Mouse (Mus musculus): Measurements from ENCODE around the gene Hivep2.

Gene Hivep2

GRCm38 (mm10) chr10:13965974-13966829 is at the start of gene Hivep2:
TSS of gene Hivep2 (plus strand) at chr10:13966075.
- DNase-seq (ENCODE audit: low read depth, low spot score) = peak; percentile 62

GRCm38 (mm10) chr10:13916645-13917342 is 49.1 kb upstream of the Hivep2 start:
- DNase-seq (ENCODE audit: low read depth, low spot score) = peak; percentile 30

DNA sequence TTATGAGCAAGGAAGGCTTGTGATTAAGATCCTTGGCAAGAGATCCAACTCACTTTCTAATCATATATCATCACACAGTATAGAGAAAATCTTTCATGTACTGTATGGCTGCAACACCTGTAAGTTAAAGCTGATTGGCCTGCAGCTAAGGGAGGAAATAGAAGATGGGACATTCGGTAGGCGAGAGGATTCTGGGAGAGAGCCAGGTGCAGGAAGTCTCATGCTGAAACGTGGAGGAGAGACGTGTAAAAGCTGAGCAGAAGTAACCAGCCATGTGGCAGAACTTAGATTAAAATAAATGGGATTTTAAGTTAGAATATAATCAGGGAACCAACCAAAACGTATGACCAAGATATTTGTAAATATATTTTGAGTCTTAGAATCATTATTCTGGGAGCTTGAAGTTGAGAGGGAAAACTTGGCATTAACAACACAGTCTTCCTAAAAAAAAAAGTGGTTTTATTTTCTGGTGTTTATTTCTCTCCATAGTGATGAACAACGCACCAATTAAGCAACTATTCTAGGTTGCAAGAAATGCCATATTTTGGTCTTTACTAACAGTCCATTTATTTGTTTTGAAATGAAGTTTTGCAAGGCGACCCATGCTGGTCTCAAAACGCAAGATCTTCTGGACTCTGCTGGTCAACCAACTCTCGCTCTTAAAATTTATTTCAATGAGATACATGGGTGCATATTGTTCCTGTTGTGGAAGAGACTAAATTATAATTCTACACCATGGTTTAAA is 44.1 kb upstream of the Hivep2 start:
- no peak for DNase-seq (ENCODE audit: low read depth, low spot score)

DNA sequence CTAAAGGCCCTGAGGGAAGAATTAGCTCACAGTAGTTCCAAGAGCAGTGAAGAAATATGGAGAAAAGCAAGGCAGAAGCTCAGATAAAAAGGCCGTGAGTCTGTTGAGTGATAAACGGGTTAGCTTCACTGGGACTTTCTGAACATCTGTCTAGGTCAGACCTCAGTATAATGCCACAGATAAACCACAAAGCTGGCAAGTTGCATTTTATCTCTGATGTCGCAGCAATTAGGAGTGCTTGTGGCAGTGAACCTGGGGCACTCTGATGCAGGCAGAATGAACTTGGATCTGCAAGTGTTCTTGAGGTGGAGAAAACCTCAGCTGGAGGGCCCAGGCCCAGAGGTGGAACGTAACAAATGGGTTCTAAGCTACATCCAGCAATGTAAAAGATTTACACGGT is 36.6 kb upstream of the Hivep2 start:
- DNase-seq (ENCODE audit: low read depth, low spot score) = no peak

DNA sequence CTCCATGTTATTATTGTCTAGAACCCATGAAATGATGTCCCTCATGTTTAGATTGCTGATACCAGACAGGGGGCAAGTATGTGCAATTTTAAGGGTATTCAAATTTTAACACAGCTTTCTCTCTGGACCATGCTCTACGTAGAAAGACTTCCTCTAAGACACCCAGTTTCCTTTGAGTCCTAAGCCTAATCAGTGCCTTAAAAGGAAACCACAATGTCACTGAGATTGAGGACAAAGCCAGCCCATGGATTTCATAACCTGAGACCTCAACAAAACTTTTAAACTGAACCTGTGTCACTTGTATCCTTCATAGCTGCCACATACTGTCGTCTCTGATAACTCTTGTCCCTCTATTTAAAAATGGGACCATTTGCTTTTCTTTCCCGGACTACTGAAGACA is 33.7 kb upstream of the Hivep2 start:
- DNase-seq (ENCODE audit: low read depth, low spot score) = no peak

- no peak for DNase-seq (ENCODE audit: low read depth, low spot score)
Observed at GRCm38 (mm10) chr10:13933320-13933719, 32.6 kb upstream of the Hivep2 start.

DNA sequence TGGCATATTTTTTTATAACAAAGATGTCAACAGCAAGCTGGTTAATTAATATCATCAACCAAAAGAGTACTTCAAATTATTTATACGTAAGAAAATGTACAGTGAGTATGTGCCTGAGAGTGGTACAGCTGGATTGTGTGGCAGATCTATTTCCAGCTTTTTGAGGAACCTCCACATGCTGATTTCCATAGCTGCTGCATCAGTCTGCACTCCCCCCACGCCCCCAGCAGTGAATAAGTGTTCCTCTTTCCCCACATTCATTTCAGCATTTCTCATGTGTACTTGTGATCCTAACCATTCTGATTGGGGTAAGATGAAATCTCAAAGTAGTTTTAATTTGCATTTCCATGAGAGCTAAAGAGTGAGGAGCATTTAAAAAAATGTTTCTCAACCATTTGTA is 30.2 kb upstream of the Hivep2 start:
- no peak for DNase-seq (ENCODE audit: low read depth, low spot score)

DNA sequence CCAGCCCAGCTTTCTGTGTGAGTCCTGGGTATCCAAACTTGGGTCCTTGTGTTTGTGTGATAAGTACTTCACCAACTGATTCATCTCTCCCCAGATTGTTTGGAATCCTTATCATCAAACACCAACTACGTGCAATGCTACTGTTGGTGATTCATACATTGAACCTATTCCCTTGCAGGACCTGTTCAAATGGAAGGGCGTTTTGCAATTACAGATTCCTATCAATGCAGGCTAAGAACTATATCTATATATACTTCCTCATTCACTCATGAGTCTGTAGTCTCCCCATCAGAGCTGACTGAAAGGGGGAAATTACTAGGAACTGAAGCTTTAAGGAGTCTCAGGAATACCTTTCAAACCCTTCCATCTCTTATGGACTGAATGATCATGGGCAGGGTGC is 24.5 kb upstream of the Hivep2 start:
- DNase-seq (ENCODE audit: low read depth, low spot score) = no peak

GRCm38 (mm10) chr10:13943706-13944105 is 22.2 kb upstream of the Hivep2 start:
- DNase-seq (ENCODE audit: low read depth, low spot score) = no peak

DNA sequence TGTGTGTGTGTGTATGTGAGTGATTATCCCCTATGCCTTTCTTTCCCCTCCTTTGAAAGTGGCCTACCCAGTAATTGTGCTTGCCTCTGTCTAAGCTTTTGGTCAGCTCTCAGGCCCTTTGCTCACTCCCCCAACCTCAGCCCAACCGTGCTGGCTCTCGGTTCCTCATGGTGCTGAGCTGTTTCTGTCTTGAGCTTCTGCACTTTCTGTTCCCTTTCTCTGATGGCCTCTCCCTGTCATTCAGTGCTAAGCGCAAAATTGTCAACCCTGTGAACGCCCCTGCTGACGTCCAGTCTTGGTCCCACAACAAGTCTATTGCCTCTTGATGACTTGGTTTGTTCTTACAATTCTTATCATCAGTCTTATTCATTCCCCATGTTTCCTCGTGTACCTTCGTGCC is 19.4 kb upstream of the Hivep2 start:
- no peak for DNase-seq (ENCODE audit: low read depth, low spot score)

DNA sequence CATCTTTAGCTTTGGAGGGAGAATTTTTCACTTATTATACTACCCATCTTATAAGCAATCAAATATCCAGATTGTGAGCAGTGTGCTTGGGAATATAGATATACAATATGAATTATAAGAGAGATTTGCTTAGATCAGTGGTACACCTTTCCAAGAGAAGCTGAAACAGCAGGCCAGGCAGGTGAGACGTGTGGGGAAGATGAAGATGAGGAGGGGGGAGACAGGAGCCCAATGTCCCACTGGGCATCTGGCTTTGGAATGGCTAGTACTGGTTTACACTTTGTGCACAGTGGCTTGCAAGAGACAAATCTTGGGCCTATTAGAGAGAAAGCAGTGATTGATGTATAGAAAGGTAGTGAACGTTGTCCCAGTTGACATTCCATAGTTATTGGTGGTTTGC is 2.9 kb upstream of the Hivep2 start:
- no peak for DNase-seq (ENCODE audit: low read depth, low spot score)

- no peak for DNase-seq (ENCODE audit: low read depth, low spot score)
Observed at GRCm38 (mm10) chr10:13963908-13964500, 1.9 kb upstream of the Hivep2 start.

GRCm38 (mm10) chr10:13964501-13965281 is 1.2 kb upstream of the Hivep2 start:
- DNase-seq (ENCODE audit: low read depth, low spot score) = peak; percentile 63

- peak; percentile 88 for DNase-seq (ENCODE audit: low read depth, low spot score)
Observed at GRCm38 (mm10) chr10:13965316-13965973, 430 bp upstream of the Hivep2 start.

DNA sequence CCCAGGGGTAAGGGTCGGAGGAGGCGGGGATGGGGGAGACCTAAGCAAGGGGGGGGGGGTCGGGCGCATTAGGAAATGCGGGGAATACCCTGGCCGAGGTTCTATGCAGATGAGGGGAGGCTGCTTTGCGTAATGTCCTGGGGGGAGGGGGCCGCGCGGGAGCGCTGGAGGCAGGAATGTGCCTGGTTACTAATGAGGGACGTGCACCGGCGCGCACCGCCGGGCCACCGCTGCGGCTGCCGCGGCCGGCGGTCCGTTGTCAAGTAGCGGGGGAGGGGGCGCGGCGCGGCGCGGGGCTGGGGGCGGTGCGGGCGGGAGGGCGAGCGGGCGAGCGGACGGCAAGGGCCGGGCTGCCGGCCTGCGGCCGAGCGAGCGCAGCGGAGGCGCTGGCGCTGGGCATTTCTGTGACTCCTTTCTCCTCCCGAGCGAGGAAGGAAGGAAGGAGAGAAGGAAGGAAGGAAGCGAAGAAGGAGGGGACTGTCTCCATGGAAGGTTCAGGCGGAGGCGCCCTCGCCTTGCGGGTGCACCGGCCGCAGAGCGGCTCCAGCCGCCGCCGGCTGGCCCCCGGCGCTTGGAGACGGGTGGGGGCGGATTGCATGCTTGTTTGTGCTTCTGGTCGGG is 1.1 kb downstream of the Hivep2 start:
- DNase-seq (ENCODE audit: low read depth, low spot score) = peak; percentile 84

DNA sequence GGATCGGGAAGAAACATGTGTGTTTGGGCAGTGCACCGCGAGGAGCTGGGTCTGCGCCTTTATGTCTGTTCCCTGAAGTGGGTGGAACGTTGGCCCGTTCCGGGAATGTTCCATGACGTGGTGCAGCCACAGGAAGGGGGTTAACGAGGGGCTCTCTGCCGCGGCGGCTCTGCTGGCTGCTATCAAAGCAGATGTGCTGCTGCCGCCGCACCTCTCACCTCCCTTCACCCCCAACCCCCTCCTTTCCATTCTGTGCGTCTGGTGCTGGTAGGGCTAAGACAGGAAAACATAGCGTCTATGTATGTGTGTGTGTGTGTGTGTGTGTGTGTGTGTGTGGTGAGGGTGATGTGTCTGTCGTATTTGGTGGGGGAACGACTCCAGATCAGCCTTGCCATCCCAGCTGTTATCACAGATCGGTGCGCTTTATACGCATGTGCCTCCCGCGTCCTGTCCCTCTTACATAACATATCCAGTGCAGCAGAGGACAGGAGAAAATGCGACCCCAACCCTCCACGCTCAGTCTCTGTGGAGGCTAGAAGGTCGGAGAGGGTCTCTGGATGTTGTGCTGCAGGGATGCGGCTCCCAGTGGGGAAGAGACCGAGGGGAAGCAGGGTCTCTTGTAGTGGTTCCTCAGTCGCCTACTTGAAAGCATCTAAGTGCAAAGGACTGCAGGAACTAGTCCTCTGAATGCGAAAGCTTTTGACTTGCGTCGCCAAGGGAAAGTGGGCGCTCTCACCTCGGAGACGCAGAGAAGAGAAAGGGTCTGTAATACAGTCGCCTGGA is 1.8 kb downstream of the Hivep2 start:
- DNase-seq (ENCODE audit: low read depth, low spot score) = peak; percentile 80

GRCm38 (mm10) chr10:13968234-13968555 is 2.3 kb downstream of the Hivep2 start:
- no peak for DNase-seq (ENCODE audit: low read depth, low spot score)

DNA sequence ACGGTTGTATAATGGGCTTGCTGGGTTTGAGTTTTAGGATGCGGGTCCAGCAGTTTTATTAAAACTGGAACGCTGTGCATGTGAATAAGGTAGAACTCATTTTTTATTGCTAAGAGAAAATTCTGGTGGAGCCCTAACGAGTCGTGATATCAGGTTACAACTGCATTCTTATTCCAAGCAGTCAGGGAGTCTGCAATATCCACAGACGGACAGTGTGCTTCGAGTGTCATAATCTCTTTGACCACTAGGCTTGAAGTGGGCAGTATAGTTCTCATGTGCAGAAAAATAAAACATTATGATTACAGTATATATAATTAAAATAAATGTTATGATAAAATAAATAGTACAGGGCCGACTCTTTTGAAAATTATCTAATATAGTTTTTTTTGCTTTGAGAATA is 3.1 kb downstream of the Hivep2 start:
- peak; percentile 73 for DNase-seq (ENCODE audit: low read depth, low spot score)

GRCm38 (mm10) chr10:13970321-13970720 is 4.4 kb downstream of the Hivep2 start:
- no peak for DNase-seq (ENCODE audit: low read depth, low spot score)

All from mesoderm, embryonic 11.5 days (tissue).